Mouse (Mus musculus): ENCODE data around the gene Sdc3.

The Sdc3 gene

DNA sequence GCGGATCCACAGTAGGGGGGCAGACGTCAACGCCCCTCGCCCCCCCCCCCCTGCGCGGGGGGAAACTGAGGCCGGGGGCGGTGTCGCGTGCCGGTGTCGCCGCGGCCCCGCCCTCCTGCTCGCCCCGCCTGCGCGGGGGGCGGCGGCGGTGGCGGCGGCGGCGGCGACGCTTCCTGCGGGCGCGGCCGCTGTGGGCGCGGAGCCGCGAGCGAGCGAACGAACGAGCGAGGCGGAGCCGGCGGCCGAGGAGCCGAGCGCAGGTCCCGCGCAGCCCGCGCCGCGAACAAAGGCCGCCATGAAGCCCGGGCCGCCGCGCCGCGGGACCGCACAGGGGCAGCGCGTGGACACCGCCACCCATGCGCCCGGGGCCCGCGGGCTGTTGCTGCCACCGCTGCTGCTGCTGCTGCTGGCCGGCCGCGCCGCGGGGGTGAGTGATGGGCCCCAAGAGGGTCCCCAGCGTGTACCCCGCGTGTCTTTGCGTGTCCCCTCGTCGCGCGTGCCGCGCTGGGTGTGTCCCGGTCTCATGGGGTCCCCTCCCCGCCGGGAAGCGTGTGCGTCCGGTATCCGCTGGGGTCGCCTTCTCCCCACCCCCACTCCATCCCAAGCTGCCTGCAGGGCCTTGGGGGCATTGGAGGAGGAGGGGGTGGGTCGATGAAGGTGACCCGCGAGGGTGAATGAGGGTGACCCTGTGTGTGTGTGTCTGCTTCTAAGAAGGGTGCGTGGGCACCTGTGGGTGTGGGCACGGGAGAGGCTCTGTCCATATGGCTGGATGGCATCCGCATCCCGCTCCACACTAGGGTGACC lies at the start of gene Sdc3:
Sdc3 (plus strand) TSS at position 162 of the 804 bp plus-strand sequence.
- in situ Hi-C loops (cut with MseI, MboI), result loop anchor here (5.0 kb wide), 2 partner anchors 85 to 160 kb away; no protein-coding TSS in a partner anchor

DNA sequence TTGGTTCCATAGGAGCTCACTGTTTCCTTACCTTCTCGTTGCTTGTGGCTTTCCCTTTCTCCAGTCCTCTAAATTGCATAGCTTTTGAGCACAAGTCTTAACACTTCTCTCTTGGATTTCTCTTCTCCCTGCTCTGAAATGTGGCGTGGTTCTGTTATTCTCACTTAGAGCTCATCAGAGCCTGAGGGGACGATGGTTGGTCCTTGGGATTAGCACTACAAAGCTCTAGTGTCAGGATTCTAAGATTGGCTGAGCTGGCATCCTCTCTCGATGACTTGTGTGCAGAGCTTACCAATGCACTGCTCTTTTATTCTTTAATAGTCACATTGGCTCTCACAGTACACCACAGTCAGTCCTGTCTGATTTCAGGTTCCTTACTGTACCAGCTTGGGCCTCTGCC lies 48.3 kb upstream of the Sdc3 start:
- in situ Hi-C loops (cut with MseI, MboI), result no loop called here

- in situ Hi-C loops (cut with MseI, MboI), result no loop called here
Observed at GRCm38 (mm10) chr4:130745561-130746306, 46.6 kb upstream of the Sdc3 start.

- in situ Hi-C loops (cut with MseI, MboI), result no loop called here
Observed at GRCm38 (mm10) chr4:130749566-130749965, 42.8 kb upstream of the Sdc3 start.

GRCm38 (mm10) chr4:130751966-130752365 lies 40.4 kb upstream of the Sdc3 start:
- in situ Hi-C loops (cut with MseI, MboI), result no loop called here

DNA sequence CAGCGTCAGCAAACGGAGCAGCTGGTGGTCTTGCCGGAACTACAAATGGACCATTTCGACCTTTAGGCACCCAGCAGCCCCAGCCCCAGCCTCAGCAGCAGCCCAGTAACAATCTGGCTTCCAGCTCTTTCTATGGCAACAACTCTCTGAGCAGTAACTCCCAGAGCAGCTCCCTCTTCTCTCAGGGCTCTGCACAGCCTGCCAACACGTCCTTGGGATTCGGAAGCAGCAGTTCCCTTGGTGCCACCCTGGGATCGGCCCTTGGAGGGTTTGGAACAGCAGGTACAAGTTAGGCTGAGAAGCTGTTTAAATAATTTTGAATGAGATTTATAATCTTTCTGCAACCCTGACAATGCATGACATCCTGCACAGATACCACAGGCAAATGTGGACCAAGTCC lies 39.7 kb upstream of the Sdc3 start:
- in situ Hi-C loops (cut with MseI, MboI), result no loop called here

DNA sequence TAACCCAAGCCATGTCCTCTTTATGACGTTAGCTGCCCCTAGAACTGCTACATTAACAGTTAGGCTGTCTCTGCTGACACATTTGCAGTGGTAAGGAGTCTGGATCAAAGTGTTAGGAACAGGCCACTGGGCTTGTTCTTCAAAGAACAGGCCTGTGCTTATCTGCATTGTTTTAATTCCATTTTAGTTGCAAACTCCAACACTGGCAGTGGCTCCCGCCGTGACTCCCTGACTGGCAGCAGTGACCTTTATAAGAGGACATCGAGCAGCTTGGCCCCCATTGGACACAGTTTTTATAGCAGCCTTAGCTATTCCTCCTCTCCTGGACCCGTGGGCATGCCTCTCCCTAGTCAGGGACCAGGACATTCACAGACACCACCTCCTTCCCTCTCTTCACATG lies 38.6 kb upstream of the Sdc3 start:
- in situ Hi-C loops (cut with MseI, MboI), result no loop called here

DNA sequence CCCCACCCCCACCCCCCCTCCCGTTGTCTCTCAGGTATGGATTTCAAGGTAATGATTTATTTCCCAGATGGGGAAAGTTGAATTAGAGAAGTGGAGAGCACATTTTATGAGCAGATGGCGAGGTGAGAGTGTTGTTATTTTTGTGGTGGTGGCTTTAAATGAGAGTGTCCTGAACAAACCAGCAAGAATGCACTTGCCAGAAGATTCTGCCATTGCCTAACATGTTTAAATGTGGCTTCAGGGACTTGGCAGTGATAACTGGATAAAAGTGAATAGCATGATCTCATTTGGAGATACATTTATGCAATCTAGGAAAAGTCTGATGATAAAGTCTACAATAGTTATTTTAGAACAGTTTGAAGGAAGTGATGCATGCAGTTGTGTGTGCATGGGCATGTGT lies 37.6 kb upstream of the Sdc3 start:
- in situ Hi-C loops (cut with MseI, MboI), result no loop called here

GRCm38 (mm10) chr4:130759875-130760274 lies 32.5 kb upstream of the Sdc3 start:
- in situ Hi-C loops (cut with MseI, MboI), result no loop called here

GRCm38 (mm10) chr4:130761809-130762208 lies 30.5 kb upstream of the Sdc3 start:
- in situ Hi-C loops (cut with MseI, MboI), result no loop called here

- in situ Hi-C loops (cut with MseI, MboI), result no loop called here
Observed at GRCm38 (mm10) chr4:130765399-130766160, 26.8 kb upstream of the Sdc3 start.

GRCm38 (mm10) chr4:130766387-130766786 lies 25.9 kb upstream of the Sdc3 start:
- in situ Hi-C loops (cut with MseI, MboI), result no loop called here

GRCm38 (mm10) chr4:130766926-130767325 lies 25.4 kb upstream of the Sdc3 start:
- in situ Hi-C loops (cut with MseI, MboI), result no loop called here

DNA sequence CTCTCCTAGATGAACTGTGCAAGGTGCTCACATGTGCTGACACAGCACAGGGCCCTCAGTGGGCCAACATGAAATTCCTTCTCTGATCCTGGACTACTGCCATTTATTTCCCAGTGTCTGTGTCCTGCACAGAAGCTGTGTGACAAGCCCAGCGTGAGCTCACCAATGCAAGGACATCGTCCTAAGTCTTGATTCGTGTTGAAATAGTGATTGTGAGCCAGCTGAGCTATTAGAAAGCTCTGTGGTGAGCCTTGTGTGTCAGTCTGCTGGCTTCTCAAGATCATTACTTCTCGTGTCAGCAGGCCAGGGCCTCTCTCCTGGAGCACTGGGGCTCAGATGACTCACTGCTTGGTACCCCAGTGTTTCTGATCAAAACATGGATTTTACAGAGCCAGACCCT lies 18.4 kb upstream of the Sdc3 start:
- in situ Hi-C loops (cut with MseI, MboI), result no loop called here

GRCm38 (mm10) chr4:130774822-130775221 lies 17.5 kb upstream of the Sdc3 start:
- in situ Hi-C loops (cut with MseI, MboI), result no loop called here

GRCm38 (mm10) chr4:130777647-130778046 lies 14.7 kb upstream of the Sdc3 start:
- in situ Hi-C loops (cut with MseI, MboI), result no loop called here

GRCm38 (mm10) chr4:130779037-130779436 lies 13.3 kb upstream of the Sdc3 start:
- in situ Hi-C loops (cut with MseI, MboI), result no loop called here

DNA sequence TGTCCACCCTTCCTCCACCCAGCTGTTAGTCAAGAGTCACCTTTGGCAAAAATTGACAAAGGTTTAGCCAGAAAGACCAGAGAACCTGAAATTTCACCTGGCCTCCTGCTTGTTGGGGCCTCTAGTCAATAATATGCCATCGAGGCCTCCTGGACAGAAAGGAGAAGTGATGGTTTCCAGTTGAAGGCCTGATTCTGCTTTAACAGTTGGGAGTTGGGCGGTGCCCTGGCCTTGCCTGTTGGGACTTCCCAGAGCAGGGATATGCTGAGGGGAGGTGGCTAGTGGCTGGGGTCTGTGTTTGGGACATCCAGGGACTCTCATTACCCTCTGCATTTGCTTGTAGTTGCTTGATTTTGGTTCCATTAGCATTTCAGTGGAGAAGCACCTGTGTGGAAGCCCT lies 9.8 kb upstream of the Sdc3 start:
- in situ Hi-C loops (cut with MseI, MboI), result loop anchor here in 1 of 2 experiments (10.0 kb wide), 1 partner anchor 162 kb away; the partner anchor contains the start of gene Matn1

GRCm38 (mm10) chr4:130784755-130785154 lies 7.6 kb upstream of the Sdc3 start:
- in situ Hi-C loops (cut with MseI, MboI), result loop anchor here (5.0 to 10.0 kb wide), 2 partner anchors 93 to 160 kb away; partner anchors contain the start of gene Matn1 (in 1 of the 2)

GRCm38 (mm10) chr4:130787530-130787929 lies 4.8 kb upstream of the Sdc3 start:
- in situ Hi-C loops (cut with MseI, MboI), result loop anchor here (5.0 to 10.0 kb wide), 2 partner anchors 90 to 157 kb away; partner anchors contain the start of gene Matn1 (in 1 of the 2)

DNA sequence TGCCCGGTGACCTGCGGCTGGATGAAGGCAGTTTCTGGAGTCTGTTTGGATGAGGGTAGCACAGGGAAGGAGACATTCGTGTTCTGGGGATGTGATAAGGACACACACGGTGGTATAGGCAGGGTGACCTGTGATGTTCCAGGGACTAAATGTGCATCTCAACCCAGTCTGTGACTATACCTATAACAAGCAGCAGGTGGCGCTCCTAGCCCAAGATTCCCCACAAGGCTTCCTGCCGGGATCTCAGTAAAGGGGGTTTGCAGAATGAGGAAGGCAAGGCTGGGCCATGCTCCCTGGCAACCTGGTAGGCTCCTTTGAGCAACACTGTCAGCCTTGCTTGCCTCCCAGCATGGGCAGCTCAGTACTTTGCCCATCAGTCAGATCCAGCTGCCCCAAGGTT lies 2.2 kb upstream of the Sdc3 start:
- in situ Hi-C loops (cut with MseI, MboI), result loop anchor here (5.0 kb wide), 2 partner anchors 87 to 162 kb away; no protein-coding TSS in a partner anchor

All from mouse trophoblast stem cell (cell line).